Mouse (Mus musculus): ENCODE data around the gene Ang6.
A peak's percentile ranks its signal among the peaks of the same experiment; 100 is the strongest.
"Not testable (repeated sequence)": the region's sequence is repeated elsewhere in the genome, so short reads cannot be mapped to it uniquely, and the experiment has no call there.

The Ang6 gene

GRCm38 (mm10) chr14:44002169-44002568 lies at the start of gene Ang6:
Gene Ang6, minus strand, starts transcription at chr14:44002269.
- DNase-seq (ENCODE audit: low read depth): no peak

GRCm38 (mm10) chr14:44046567-44046966 lies 44.5 kb upstream of the Ang6 start:
- not testable (repeated sequence) for DNase-seq (ENCODE audit: low read depth)

- not testable (repeated sequence) for DNase-seq (ENCODE audit: low read depth)
Observed at GRCm38 (mm10) chr14:44031828-44032227, 29.8 kb upstream of the Ang6 start.

GRCm38 (mm10) chr14:44009686-44010085 lies 7.6 kb upstream of the Ang6 start:
- DNase-seq (ENCODE audit: low read depth): not testable (repeated sequence)

- not testable (repeated sequence) for DNase-seq (ENCODE audit: low read depth)
Observed at GRCm38 (mm10) chr14:44008021-44008420, 6.0 kb upstream of the Ang6 start.

- no peak for DNase-seq (ENCODE audit: low read depth)
Observed at GRCm38 (mm10) chr14:44001600-44001999, 469 bp downstream of the Ang6 start.

GRCm38 (mm10) chr14:43998455-43999000 lies 3.5 kb downstream of the Ang6 start:
- peak; percentile 40 for DNase-seq (ENCODE audit: low read depth)

GRCm38 (mm10) chr14:43987404-43987803 lies 14.7 kb downstream of the Ang6 start:
- not testable (repeated sequence) for DNase-seq (ENCODE audit: low read depth)

GRCm38 (mm10) chr14:43986147-43986546 lies 15.9 kb downstream of the Ang6 start:
- DNase-seq (ENCODE audit: low read depth): no peak

GRCm38 (mm10) chr14:43983897-43984296 lies 18.2 kb downstream of the Ang6 start:
- DNase-seq (ENCODE audit: low read depth): peak; percentile 34

- no peak for DNase-seq (ENCODE audit: low read depth)
Observed at GRCm38 (mm10) chr14:43983454-43983853, 18.6 kb downstream of the Ang6 start.

- DNase-seq (ENCODE audit: low read depth): not testable (repeated sequence)
Observed at GRCm38 (mm10) chr14:43956769-43957168, 45.3 kb downstream of the Ang6 start, which contains the start of gene Ang5. Gene Ang5, plus strand, starts transcription at chr14:43957069.

GRCm38 (mm10) chr14:43955074-43955473 lies 47.0 kb downstream of the Ang6 start:
- DNase-seq (ENCODE audit: low read depth): not testable (repeated sequence)

- not testable (repeated sequence) for DNase-seq (ENCODE audit: low read depth)
Observed at GRCm38 (mm10) chr14:43953382-43953781, 48.7 kb downstream of the Ang6 start.
